Mouse (Mus musculus): ENCODE measurements around the gene Plac1. TPM values are rescaled to one million over a fixed set of nuclear protein-coding genes. Genes with fewer than 3 reads are reported as not detected.

The Plac1 gene
- polyA plus RNA-seq, 1 experiment from 2014 or later: 11.7 TPM

DNA sequence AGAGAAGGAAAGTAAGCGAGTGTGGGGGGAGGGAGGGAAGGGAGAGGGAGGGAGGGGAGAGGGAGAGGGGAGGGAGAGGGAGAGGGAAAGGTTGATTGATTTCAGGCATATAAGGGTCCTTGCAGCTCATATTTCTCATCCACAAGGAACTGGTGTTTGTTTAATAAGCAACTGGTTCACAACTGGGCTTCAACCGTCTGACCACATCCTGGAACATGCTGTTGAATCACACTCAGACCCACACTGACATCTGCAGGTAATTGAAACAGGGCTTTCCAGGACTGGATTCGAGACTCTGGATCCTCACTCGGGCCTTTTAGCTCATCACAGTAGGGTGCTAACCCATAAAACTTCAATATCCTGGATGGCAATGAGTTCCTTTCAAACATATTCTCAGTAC lies 6.2 kb downstream of the Plac1 start:
- Histone ChIP-seq H3K4me1 (replicated peaks) (0 out of 2 replicates have a peak, but pooled peaks cover 5% of the 10 kb centered on the region), H3K27ac (ENCODE audit: poor library complexity, severe bottlenecking) (peak overlapping the region; percentile 16; the same call in 1 of the 2 replicates)

DNA sequence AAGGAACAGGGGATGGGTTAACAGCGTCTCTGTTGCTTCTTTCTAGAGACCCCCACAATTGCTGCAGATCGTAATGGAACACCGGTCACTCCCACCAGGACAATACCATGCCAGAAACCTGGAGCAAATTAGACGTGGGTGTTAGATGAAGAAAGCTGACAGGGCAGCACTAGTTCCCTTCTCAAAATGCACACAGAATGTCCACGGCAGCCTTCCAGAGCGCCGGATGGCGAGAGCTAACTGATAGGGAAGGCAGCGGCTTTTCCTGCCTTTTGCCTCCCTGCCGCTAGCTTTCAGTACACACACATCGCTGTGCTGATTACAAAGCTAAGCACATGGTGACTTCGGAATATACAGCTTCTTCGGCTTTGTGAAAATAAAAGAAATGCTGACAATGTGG lies 7.9 kb downstream of the Plac1 start:
- H3K4me3 ChIP-seq: peak overlapping the region; percentile 20
- H3K27me3 ChIP-seq (replicated peaks): no peaks in the 10 kb centered on the region
- H3K9me3 ChIP-seq (replicated peaks): no peaks in the 10 kb centered on the region
- 0 out of 2 replicates have a peak, but pooled peaks cover 5% of the 10 kb centered on the region for H3K4me1 ChIP-seq (replicated peaks)
- peak overlapping the region; percentile 91 for H3K27ac ChIP-seq (ENCODE audit: poor library complexity, severe bottlenecking)
- ATAC-seq (ENCODE audit: insufficient number of reproducible peaks, low FRiP score): no peak
- peak overlapping the region; percentile 57 for H3K4me2 ChIP-seq
- H3K9ac ChIP-seq: peak overlapping the region; percentile 44
- no peaks in the 10 kb centered on the region for H3K36me3 ChIP-seq
- WGBS: 24% methylated on average over 13 of the region's 13 CpGs

More for the DNA sequence above, 6.2 kb downstream of the Plac1 start:
- no peak overlapping the region for H3K9ac ChIP-seq
- no peaks in the 10 kb centered on the region for H3K9me3 ChIP-seq (replicated peaks)
- H3K4me2 ChIP-seq: no peak overlapping the region
- H3K4me3 ChIP-seq: no peak overlapping the region
- H3K36me3 ChIP-seq: no peaks in the 10 kb centered on the region
- WGBS: 22% methylated on average over 3 of the region's 4 CpGs
- no peaks in the 10 kb centered on the region for H3K27me3 ChIP-seq (replicated peaks)
- no peak for ATAC-seq (ENCODE audit: insufficient number of reproducible peaks, low FRiP score)

DNA sequence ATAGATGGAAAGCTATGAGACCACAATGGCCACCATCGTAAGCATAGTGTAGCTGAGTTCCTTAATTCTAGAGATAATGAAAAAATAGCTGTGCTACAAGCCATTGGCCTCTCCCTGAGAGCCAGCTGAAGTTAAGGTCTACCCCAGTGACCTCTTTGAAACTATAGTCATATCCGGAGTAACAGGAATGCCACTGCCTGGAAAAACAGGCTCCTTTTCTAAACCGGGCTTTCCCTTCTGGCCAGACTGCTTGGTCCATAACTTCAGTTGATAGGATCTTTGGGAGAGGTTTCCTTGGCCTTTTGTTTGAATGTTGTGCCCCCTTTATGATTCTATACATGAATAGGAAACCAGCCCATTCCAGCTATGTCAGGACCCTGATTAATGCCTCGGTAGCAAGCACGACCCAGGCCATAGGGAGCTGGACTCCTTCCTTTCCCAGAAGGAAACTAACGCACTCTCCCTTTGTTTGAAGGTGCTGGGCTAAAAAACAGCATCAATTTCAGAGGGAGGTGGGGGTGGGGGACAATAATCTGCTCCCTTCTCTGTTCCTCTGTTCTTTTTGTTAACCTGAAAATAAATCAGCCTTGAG lies 15.5 kb downstream of the Plac1 start:
- Histone ChIP-seq H3K4me3 (no peak overlapping the region), H3K4me1 (replicated peaks) (no peaks in the 10 kb centered on the region), H3K4me2 (no peak overlapping the region), H3K27ac (ENCODE audit: poor library complexity, severe bottlenecking) (peak overlapping the region; percentile 21), H3K9ac (no peak overlapping the region), H3K36me3 (no peaks in the 10 kb centered on the region), H3K9me3 (replicated peaks) (no peaks in the 10 kb centered on the region), H3K27me3 (replicated peaks) (no peaks in the 10 kb centered on the region)
- 54% methylated on average over 6 of the region's 6 CpGs for whole genome bisulfite sequencing
- ATAC-seq (ENCODE audit: insufficient number of reproducible peaks, low FRiP score): no peak

DNA sequence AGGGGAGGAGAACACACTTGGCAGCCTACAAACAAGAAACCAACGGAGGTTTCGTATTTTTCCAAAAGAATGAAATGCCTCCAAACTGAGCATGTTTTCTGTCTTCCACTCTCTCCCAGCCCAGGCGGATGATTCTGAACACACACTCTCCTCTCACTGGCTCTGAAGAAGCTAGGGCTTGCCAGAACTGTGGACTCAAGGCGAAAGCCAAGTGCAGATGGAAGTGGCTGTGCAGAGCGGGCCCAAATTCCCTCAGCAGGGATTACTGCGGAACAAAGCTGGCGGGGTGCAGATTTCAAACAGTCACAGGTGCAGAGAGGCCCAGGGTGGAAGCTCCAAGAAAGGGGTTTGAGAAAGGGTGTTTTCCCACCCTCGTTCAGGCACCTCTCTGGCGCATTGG lies 19.1 kb downstream of the Plac1 start:
- 74% methylated on average over 9 of the region's 9 CpGs for WGBS
- no peaks in the 10 kb centered on the region for H3K36me3 ChIP-seq
- no peak for ATAC-seq (ENCODE audit: insufficient number of reproducible peaks, low FRiP score)

DNA sequence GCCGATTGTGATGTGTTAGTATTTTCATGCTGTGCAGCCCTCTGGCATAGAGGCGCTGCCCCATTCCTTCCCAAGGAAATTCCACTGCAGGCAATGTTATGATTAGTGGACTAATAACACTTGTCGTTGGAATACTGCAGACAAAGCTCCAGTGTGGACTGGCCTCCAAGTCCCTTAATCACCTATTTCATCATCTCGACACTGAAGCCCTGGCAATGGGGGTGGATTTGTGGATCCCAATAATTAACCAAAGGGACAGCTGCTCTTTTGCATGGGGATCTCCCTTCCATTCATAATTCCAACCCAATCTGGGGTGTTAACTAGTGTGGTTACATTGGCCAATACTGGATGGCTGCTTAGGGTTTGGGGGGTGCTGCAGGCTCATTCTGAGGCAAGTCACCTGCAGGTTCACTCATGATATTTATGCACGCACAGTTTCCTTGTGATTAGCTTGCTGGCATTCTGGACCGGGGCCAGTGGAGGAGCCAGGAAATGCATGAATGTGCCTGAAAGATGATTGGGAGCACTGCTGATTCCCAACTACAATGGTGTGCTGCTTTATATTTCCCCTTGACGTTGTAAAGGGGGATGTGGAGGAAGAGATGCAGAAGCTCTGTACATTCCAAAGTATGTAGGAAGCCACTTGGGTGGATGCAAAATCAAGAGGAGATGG lies 25.2 kb downstream of the Plac1 start:
- no peaks in the 10 kb centered on the region for H3K27me3 ChIP-seq (replicated peaks)
- no peaks in the 10 kb centered on the region for H3K36me3 ChIP-seq
- peaks cover 37% of the 10 kb centered on the region for H3K4me1 ChIP-seq (replicated peaks)
- no peak; the same call in 1 of the 2 replicates for ATAC-seq (ENCODE audit: insufficient number of reproducible peaks, low FRiP score)
- no peak overlapping the region for H3K9ac ChIP-seq
- H3K27ac ChIP-seq (ENCODE audit: poor library complexity, severe bottlenecking): peak overlapping the region; percentile 51; the same call in 1 of the 2 replicates
- no peaks in the 10 kb centered on the region for H3K9me3 ChIP-seq (replicated peaks)
- H3K4me2 ChIP-seq: no peak overlapping the region
- WGBS: 57% methylated on average over 7 of the region's 7 CpGs
- H3K4me3 ChIP-seq: no peak overlapping the region

More for the DNA sequence above, 19.1 kb downstream of the Plac1 start:
- Histone ChIP-seq H3K9ac (no peak overlapping the region), H3K9me3 (replicated peaks) (no peaks in the 10 kb centered on the region), H3K4me1 (replicated peaks) (no peaks in the 10 kb centered on the region), H3K4me3 (no peak overlapping the region), H3K27me3 (replicated peaks) (no peaks in the 10 kb centered on the region), H3K27ac (ENCODE audit: poor library complexity, severe bottlenecking) (no peak overlapping the region), H3K4me2 (no peak overlapping the region)

DNA sequence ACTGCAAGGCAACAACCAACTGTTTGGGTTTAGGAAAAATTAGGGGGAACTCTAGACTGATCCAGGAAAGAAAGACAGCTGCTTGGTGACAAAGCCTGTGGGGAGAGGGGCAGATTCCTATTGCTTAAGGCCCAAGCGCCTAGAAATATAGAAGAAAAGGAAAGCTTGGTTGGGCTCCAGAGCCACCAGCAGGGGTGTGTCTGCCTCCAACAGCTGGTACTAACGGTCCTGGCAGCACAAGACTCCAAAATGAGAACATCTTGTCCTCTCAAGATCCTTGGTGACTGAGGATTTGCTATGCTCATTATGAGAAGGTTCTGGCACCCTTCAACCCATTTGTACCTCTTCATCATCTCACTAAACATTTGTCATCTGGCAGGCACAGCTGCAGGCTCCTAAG lies 26.1 kb downstream of the Plac1 start:
- 71% methylated on average over 2 of the region's 2 CpGs for WGBS
- Histone ChIP-seq H3K4me1 (replicated peaks) (peaks cover 46% of the 10 kb centered on the region), H3K36me3 (no peaks in the 10 kb centered on the region), H3K4me2 (no peak overlapping the region), H3K27me3 (replicated peaks) (no peaks in the 10 kb centered on the region), H3K27ac (ENCODE audit: poor library complexity, severe bottlenecking) (no peak overlapping the region; the same call in 1 of the 2 replicates), H3K9me3 (replicated peaks) (no peaks in the 10 kb centered on the region), H3K9ac (no peak overlapping the region), H3K4me3 (no peak overlapping the region)
- ATAC-seq (ENCODE audit: insufficient number of reproducible peaks, low FRiP score): no peak

DNA sequence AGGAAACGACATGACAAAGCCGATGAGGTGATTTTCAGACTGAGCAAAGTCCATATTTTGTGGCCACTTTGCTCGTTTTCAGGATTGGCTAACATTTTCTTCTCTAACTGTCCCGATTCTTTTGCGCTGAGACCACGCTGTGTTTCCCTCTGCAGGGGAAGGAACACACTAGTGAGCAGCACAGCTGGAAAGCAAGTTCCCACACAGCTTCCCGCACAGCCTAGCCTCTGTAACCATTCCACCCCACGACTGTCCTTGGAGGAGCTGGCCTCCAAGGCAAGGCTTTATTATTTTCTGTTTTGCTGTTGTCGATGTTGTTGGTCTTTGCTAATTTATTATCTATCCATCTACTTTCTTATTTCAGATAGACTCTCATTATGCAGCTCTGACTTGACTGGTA lies 27.4 kb downstream of the Plac1 start:
- WGBS: 47% methylated on average over 9 of the region's 9 CpGs
- Histone ChIP-seq H3K36me3 (no peaks in the 10 kb centered on the region), H3K27me3 (replicated peaks) (no peaks in the 10 kb centered on the region), H3K9me3 (replicated peaks) (no peaks in the 10 kb centered on the region), H3K9ac (no peak overlapping the region), H3K4me1 (replicated peaks) (peaks cover 53% of the 10 kb centered on the region), H3K27ac (ENCODE audit: poor library complexity, severe bottlenecking) (peak overlapping the region; percentile 75), H3K4me3 (no peak overlapping the region), H3K4me2 (no peak overlapping the region)
- ATAC-seq (ENCODE audit: insufficient number of reproducible peaks, low FRiP score): no peak

DNA sequence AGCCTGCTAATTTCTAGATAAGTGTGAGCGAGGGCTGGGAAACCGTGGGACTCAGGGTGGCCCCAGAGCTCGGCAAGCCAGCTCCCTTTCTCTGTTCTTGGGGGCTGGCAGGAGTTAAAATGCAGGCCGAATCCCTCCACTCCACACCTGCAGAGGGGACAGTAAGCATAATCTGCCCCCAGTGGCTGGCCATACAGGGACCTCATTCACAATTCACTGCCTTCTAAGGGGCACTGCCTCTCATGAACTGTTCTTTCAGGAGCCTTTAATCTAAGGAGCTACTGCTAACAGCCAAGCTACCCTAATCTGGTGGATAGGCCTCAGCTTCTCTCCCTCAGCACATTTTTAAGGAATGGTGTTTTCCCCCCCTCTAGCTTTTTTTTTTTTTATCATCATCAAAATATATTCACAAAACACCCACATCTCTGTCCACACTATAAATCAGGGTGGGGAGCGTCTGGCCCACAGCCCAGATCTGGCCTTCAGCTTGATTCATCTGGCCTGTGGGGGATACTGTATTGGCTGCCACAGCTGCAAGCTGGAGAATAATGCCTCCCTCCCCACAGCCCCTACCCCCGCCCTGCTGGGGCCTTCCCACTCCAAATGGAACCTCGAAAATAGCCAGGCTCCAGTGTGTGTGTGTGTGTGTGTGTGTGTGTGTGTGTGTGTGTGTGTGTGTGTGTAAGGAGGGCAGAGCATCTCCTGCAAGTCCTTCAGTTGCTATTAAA lies 28.0 kb downstream of the Plac1 start:
- peaks cover 53% of the 10 kb centered on the region for H3K4me1 ChIP-seq (replicated peaks)
- no peaks in the 10 kb centered on the region for H3K27me3 ChIP-seq (replicated peaks)
- peak; percentile 81; the same call in 1 of the 2 replicates for ATAC-seq (ENCODE audit: insufficient number of reproducible peaks, low FRiP score)
- no peaks in the 10 kb centered on the region for H3K9me3 ChIP-seq (replicated peaks)
- no peaks in the 10 kb centered on the region for H3K36me3 ChIP-seq
- H3K4me3 ChIP-seq: no peak overlapping the region
- H3K9ac ChIP-seq: no peak overlapping the region
- peak overlapping the region; percentile 82 for H3K27ac ChIP-seq (ENCODE audit: poor library complexity, severe bottlenecking)
- H3K4me2 ChIP-seq: no peak overlapping the region
- WGBS: 41% methylated on average over 7 of the region's 7 CpGs

DNA sequence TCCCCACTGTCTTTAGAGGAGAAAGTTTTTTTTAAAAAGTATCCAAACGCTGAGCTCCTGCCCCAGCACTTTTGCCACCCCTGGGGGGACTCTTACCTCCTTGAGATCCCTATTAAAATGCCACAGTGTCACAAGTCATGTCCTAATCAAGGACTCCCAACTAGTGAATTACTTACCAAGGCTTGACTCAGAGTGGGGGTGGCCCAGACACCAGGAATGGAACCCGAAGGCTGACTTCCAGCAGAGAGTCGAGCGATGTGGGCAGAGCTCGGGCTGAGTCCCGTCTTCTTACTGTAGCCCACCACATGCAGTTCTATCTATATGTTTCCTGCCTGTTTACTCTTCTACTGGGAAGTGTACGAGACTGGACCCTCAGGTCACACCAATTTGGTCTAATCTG lies 30.5 kb downstream of the Plac1 start:
- H3K27me3 ChIP-seq (replicated peaks): no peaks in the 10 kb centered on the region
- peak overlapping the region; percentile 52 for H3K27ac ChIP-seq (ENCODE audit: poor library complexity, severe bottlenecking)
- H3K36me3 ChIP-seq: no peaks in the 10 kb centered on the region
- H3K4me3 ChIP-seq: no peak overlapping the region
- no peak overlapping the region for H3K4me2 ChIP-seq
- no peak overlapping the region for H3K9ac ChIP-seq
- peaks cover 42% of the 10 kb centered on the region for H3K4me1 ChIP-seq (replicated peaks)
- H3K9me3 ChIP-seq (replicated peaks): no peaks in the 10 kb centered on the region
- whole genome bisulfite sequencing: 52% methylated on average over 7 of the region's 7 CpGs
- ATAC-seq (ENCODE audit: insufficient number of reproducible peaks, low FRiP score): no peak

DNA sequence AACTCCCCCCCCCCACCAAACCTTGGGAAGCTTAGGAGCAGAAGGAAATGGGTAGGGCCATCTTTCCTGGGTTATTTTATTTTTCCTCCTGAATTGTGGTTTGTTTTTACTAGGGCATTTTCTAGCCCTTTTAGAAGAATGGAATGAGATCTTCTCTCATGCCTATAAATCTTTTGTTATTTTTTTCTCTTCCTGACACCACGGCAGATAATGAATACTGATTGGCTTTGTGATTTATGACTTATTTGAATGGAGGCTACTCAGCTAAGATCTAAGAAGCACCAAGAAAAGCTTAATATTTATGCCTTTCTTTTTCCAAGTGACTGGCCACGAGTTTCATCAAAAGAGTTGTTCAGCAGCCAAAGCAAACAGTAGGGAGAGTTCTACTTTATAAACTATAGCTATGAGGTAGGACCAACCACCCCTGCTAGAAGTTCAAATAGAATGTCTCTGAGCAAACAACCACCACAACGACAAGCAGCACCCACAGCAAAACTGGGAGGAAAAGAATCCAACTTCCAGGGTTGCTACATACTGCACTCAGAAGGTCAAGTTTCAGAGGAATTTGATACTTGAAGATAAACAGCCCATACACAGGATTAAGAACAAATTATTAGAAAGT lies 35.1 kb downstream of the Plac1 start:
- no peak overlapping the region for H3K27ac ChIP-seq (ENCODE audit: poor library complexity, severe bottlenecking)
- no peaks in the 10 kb centered on the region for H3K36me3 ChIP-seq
- no peak for ATAC-seq (ENCODE audit: insufficient number of reproducible peaks, low FRiP score)
- H3K9ac ChIP-seq: no peak overlapping the region
- WGBS: 35% methylated on average over 3 of the region's 3 CpGs
- H3K4me3 ChIP-seq: no peak overlapping the region
- no peak overlapping the region for H3K4me2 ChIP-seq
- no peaks in the 10 kb centered on the region for H3K9me3 ChIP-seq (replicated peaks)
- peaks cover 27% of the 10 kb centered on the region for H3K4me1 ChIP-seq (replicated peaks)
- no peaks in the 10 kb centered on the region for H3K27me3 ChIP-seq (replicated peaks)

DNA sequence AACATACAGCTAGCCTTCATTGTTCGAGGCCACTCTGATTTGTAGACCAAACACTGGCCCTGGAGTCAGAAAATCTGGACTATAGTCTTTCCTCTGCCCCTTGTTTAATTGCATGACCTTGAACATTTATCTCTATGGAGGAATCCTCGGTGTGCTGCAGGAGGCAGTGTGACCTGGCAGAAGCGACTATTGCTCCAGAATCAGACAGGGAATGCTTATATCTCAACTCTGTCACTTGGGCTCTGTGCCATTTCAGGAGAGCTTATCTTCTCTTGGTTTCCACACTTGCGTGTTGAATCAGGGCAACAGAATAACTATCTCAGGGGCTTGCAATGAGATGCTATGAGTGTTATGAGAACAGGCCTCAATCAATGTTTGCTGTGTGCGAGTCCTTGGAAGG lies 38.3 kb downstream of the Plac1 start:
- Histone ChIP-seq H3K4me1 (replicated peaks) (peaks cover 18% of the 10 kb centered on the region), H3K9me3 (replicated peaks) (no peaks in the 10 kb centered on the region), H3K27ac (ENCODE audit: poor library complexity, severe bottlenecking) (peak overlapping the region; percentile 52; the same call in 1 of the 2 replicates), H3K4me3 (no peak overlapping the region), H3K36me3 (no peaks in the 10 kb centered on the region), H3K9ac (no peak overlapping the region), H3K4me2 (no peak overlapping the region), H3K27me3 (replicated peaks) (no peaks in the 10 kb centered on the region)
- WGBS: 37% methylated on average over 5 of the region's 5 CpGs
- ATAC-seq (ENCODE audit: insufficient number of reproducible peaks, low FRiP score): no peak
